Mouse (Mus musculus) hindbrain, embryonic 12.5 days (tissue): ENCODE results near the gene Actrt2. TPM values are rescaled to one million over a fixed set of nuclear protein-coding genes. Genes with fewer than 3 reads are reported as not detected.

Source experiments
- ATAC-seq: fragments of 200-750 bp; cut with Nextera tagmentation; 2 replicates; pipeline ENCODE4 v1.8.0; 2017; ENCODE audit warnings: moderate TSS enrichment; ENCODE audit not compliant: low FRiP score
- H3K27ac ChIP-seq: fragments of 300-500 bp; sonication (generic); 2 replicates; pipeline ENCODE4 v1.5.1; 2016; ENCODE audit warnings: mild to moderate bottlenecking
- H3K27me3 ChIP-seq: fragments of 300-500 bp; sonication (generic); 2 replicates; pipeline ENCODE4 v1.6.1; 2016; ENCODE audit warnings: mild to moderate bottlenecking
- H3K36me3 ChIP-seq: fragments of 300-500 bp; sonication (generic); 2 replicates; pipeline ENCODE4 v1.6.1; 2016; ENCODE audit warnings: mild to moderate bottlenecking
- H3K4me1 ChIP-seq: fragments of 300-500 bp; sonication (generic); 2 replicates; pipeline ENCODE4 v1.6.1; 2016
- H3K4me2 ChIP-seq: fragments of 300-500 bp; sonication (generic); replicated peaks from 2 replicates; pipeline ENCODE4 v1.6.1; 2016; ENCODE audit warnings: mild to moderate bottlenecking
- H3K4me3 ChIP-seq: fragments of 300-500 bp; sonication (generic); 2 replicates; pipeline ENCODE4 v1.5.1; 2016; ENCODE audit warnings: mild to moderate bottlenecking
- H3K9ac ChIP-seq: fragments of 300-500 bp; sonication (generic); 2 replicates; pipeline ENCODE4 v1.6.1; 2016; ENCODE audit warnings: mild to moderate bottlenecking, moderate library complexity
- H3K9me3 ChIP-seq: fragments of 300-500 bp; sonication (generic); replicated peaks from 2 replicates; pipeline ENCODE4 v1.6.1; 2016; ENCODE audit warnings: mild to moderate bottlenecking
- WGBS: fragments of 180-500 bp; shearing (Covaris S2); methylation state at CpG from one replicate; pipeline ENCODE4 v1.1.7; 2016; 5-methylcytosine and 5-hydroxymethylcytosine counted together
- polyA plus RNA-seq: library from polyadenylated mRNA; unstranded; fragments of >200 nt; fragmentation: Nextera tagmentation; extraction: Ambion mirVana; gene quantifications from 2 replicates; pipeline ENCODE4 v1.2.1, GENCODE M21; 2016

The Actrt2 gene
- polyA plus RNA-seq, 1 experiment from 2014 or later = not detected

DNA sequence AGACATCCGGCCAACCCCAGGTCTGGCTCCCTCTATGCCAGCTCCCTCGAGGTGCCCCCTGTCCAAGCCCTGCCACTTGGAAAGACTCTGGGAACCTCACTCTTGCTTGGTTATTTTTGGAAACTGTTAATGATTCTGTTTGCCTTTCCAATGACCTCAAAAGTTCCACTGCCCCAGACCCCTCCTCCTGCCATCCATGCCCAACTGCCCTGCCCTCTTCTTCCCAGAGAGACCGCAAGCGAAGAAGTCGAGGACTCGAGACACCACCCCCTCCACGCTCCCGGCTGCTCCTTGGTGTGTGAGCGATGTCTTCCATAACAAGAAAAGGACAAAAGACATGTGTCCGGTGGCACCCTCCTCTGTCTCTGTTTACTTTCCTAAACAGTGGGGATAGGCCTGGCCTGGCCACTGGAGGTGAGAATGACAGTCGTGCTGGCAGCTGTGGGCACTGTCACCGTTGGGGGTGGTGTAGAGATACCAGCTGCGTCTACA is 33.3 kb upstream of the Actrt2 start:
- H3K9me3 ChIP-seq = no peaks in the 10 kb centered on the region
- WGBS = 90% methylated on average over 13 of the region's 13 CpGs
- no peaks in the 10 kb centered on the region for H3K36me3 ChIP-seq
- H3K4me3 ChIP-seq = no peak overlapping the region
- peaks cover 21% of the 10 kb centered on the region for H3K4me1 ChIP-seq
- H3K9ac ChIP-seq = no peak overlapping the region
- no peaks in the 10 kb centered on the region for H3K27me3 ChIP-seq
- ATAC-seq = no peak
- H3K27ac ChIP-seq = no peak overlapping the region
- no peak overlapping the region for H3K4me2 ChIP-seq

DNA sequence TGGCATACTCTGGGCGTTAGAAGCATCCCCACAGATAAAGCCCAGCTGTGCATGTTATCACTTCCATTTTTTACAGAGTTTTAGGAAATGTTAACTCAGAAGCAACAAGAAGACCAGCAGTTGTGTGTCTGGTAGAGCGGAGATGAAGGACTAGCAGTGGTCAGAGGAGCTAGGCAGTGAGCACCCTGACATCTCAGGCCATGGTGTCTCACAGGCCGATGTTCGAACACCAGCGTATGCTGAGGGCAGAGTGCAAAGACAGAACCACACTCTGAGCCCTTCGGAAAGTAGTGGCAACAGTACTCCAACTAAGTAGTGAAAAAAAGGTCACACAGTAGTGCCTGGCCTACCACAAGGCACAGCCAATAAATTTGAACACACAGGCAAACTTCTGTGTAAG is 32.8 kb upstream of the Actrt2 start:
- ATAC-seq = no peak
- WGBS = 92% methylated on average over 6 of the region's 6 CpGs
- Histone ChIP-seq H3K4me2 (no peak overlapping the region), H3K4me1 (peaks cover 21% of the 10 kb centered on the region), H3K27me3 (no peaks in the 10 kb centered on the region), H3K9ac (no peak overlapping the region), H3K4me3 (no peak overlapping the region), H3K27ac (no peak overlapping the region), H3K9me3 (no peaks in the 10 kb centered on the region), H3K36me3 (no peaks in the 10 kb centered on the region)

DNA sequence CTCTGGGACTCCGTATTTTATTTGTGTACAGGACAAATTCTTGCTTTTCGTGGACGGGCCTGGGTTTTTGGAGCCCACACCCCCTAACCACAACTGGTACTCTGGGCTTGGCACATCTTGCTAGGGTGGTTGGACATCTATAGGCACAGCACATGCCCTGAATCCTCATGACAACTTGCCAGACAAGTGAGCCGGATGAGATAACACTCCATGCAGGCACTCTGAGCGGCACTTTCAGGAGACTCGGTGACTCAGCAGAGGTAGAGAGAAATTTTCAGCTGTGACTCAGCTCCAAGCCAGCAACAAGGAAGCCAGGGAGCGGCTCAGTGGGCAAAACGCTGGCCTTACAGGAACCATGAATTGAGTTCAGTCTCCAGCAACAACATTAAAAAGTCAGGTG is 31.6 kb upstream of the Actrt2 start:
- 88% methylated on average over 8 of the region's 8 CpGs for WGBS

DNA sequence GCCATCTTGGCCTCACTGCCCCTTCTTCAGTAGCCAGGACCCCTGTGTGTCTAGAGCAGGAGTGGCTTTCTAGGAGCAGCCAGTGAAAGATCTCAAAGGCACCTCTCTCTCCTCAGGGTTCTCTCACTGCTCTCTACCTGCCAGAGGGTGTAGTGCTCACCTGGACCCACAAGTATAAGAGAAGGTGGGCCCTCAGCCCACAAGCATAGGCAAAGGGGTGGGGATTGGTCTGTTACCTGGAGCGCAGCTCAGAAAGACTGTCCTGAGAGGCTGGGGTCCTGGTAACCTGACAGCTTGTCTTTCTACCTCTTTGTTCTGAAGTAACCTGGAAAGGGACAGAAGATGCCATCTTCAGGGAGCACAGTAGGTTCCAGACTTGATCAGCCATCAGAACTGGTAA is 31.0 kb upstream of the Actrt2 start:
- Histone ChIP-seq H3K9ac (no peak overlapping the region), H3K9me3 (no peaks in the 10 kb centered on the region), H3K4me2 (no peak overlapping the region), H3K36me3 (no peaks in the 10 kb centered on the region), H3K27me3 (no peaks in the 10 kb centered on the region), H3K4me1 (peaks cover 23% of the 10 kb centered on the region), H3K27ac (no peak overlapping the region), H3K4me3 (no peak overlapping the region)
- WGBS = 100% methylated on average over 1 of the region's 1 CpGs
- no peak for ATAC-seq

More for the DNA sequence above, 31.6 kb upstream of the Actrt2 start:
- no peak overlapping the region for H3K27ac ChIP-seq
- H3K4me1 ChIP-seq = peaks cover 21% of the 10 kb centered on the region
- H3K9me3 ChIP-seq = no peaks in the 10 kb centered on the region
- no peaks in the 10 kb centered on the region for H3K27me3 ChIP-seq
- H3K9ac ChIP-seq = no peak overlapping the region
- H3K36me3 ChIP-seq = no peaks in the 10 kb centered on the region
- no peak overlapping the region for H3K4me2 ChIP-seq
- H3K4me3 ChIP-seq = no peak overlapping the region
- ATAC-seq = no peak

DNA sequence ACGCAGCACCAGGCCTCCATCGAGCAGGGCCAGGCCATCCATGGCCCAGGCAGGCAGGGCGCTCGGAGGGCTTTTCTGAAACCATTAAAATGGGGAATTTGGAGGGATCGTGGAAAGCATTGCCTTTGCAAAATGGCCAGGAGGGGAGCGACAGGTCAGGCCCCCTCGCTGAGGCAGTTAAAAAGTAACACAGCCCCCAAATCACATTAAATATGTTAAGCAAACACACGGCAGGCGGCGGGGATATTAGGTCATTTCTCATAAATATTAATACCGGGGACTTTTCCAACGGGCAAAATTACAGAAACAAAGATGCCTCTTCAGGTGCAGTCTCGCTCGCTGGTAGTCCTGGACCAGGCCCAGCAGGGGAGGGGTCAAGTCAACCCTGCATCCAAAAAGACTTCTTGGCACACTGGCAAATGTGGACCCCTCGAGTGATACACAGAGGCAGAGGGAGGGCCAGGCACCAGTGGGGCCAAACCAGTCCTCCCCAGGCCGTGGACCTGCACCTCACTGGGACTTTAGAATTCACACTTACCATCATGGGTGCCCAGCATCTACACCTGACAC is 30.4 kb upstream of the Actrt2 start:
- no peaks in the 10 kb centered on the region for H3K27me3 ChIP-seq
- no peak overlapping the region for H3K9ac ChIP-seq
- no peak overlapping the region for H3K4me3 ChIP-seq
- H3K9me3 ChIP-seq = no peaks in the 10 kb centered on the region
- 70% methylated on average over 16 of the region's 16 CpGs for WGBS
- H3K4me1 ChIP-seq = peaks cover 27% of the 10 kb centered on the region
- no peak overlapping the region for H3K27ac ChIP-seq
- ATAC-seq = no peak
- H3K36me3 ChIP-seq = no peaks in the 10 kb centered on the region
- H3K4me2 ChIP-seq = no peak overlapping the region

DNA sequence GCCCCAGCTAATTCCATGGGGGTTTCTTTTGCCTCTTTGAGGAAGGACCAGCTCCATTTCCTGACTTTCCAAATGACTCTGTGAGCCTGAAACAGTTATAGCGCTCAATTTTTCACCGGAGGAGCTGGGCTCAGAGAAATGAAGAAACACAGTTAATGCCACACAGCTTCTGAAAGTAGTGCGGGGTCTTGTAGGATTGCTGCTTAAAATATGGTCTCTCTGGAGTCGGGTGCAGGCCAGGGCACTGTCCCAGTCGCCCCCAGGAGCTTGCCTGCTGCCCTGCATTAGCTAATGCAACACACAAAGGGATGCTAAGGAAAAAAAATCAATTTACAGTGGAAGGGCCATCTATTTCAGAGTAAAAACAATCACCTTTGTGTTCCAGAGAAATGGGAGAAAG is 29.8 kb upstream of the Actrt2 start:
- Histone ChIP-seq H3K4me2 (no peak overlapping the region), H3K9me3 (no peaks in the 10 kb centered on the region), H3K27me3 (no peaks in the 10 kb centered on the region), H3K27ac (no peak overlapping the region), H3K4me1 (peaks cover 27% of the 10 kb centered on the region), H3K9ac (no peak overlapping the region), H3K36me3 (no peaks in the 10 kb centered on the region), H3K4me3 (no peak overlapping the region)
- no peak for ATAC-seq
- 75% methylated on average over 5 of the region's 5 CpGs for WGBS

DNA sequence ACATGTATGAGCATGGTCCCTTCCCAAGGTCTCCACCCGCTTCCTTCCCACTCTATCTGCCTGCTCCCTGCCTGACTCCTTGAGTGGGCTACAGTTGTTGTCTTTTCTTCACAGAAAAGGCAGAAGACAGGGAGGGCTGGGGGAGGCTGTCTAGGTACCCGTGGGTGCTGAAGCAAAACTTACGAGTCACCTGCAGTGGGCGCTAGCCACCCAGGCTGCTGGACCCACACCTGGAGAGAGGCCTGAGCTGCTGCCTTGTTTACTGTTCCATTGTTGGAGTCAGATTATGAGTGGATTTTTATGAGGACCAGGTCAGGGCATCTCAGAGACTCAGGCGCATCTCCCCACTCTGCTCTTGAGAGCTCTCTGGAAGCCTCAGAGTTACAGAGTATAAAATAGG is 28.9 kb upstream of the Actrt2 start:
- H3K4me3 ChIP-seq = no peak overlapping the region
- H3K27me3 ChIP-seq = no peaks in the 10 kb centered on the region
- peaks cover 27% of the 10 kb centered on the region for H3K4me1 ChIP-seq
- 75% methylated on average over 5 of the region's 5 CpGs for WGBS
- ATAC-seq = no peak
- H3K9me3 ChIP-seq = no peaks in the 10 kb centered on the region
- H3K9ac ChIP-seq = no peak overlapping the region
- H3K27ac ChIP-seq = no peak overlapping the region
- no peaks in the 10 kb centered on the region for H3K36me3 ChIP-seq
- no peak overlapping the region for H3K4me2 ChIP-seq

DNA sequence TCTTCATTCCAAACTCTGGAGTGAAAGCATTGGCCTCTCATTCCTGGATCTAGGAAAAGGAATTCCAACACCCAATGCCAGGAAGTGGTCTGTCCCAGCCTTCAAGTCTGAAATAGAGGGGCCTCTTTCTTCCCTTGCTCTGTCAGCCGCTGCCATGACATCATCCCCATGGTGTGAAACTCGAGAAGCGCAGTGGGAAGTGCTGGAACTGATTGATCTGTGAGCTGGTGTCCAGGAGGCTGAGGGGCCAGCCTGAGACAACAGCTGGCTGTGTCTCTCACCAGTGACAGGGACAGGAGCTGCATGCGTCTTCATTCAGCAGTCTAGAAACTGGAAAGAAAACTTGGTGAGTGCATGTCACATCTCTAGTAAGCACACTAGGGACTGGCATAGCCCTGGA is 28.5 kb upstream of the Actrt2 start:
- 32% methylated on average over 4 of the region's 4 CpGs for WGBS

DNA sequence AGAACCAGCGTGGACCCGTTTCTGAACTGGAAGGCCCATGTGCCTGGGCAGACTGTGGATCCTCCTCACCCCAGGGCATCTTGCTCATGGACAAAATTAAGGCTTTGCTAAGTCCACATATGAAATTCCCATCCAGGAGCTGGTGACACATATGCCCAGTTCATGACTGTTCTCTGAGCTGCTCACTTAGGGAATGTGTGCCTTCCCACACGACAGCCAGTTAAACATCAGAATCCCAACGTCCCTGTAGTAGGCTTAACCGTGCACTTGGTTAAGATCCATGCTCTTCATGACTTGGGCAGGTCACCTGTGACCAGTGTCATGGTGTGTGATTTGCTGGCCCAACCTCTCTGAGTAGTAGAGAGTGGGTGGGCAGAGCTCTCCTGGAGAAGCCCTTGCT is 26.7 kb upstream of the Actrt2 start:
- Histone ChIP-seq H3K4me3 (no peak overlapping the region), H3K36me3 (no peaks in the 10 kb centered on the region), H3K9me3 (no peaks in the 10 kb centered on the region), H3K27me3 (0 out of 2 replicates have a peak, but pooled peaks cover 4% of the 10 kb centered on the region), H3K4me1 (peaks cover 27% of the 10 kb centered on the region), H3K9ac (no peak overlapping the region), H3K27ac (no peak overlapping the region), H3K4me2 (no peak overlapping the region)
- WGBS = 89% methylated on average over 5 of the region's 5 CpGs
- ATAC-seq = no peak

More for the DNA sequence above, 28.5 kb upstream of the Actrt2 start:
- no peak overlapping the region for H3K9ac ChIP-seq
- no peaks in the 10 kb centered on the region for H3K36me3 ChIP-seq
- H3K4me2 ChIP-seq = no peak overlapping the region
- H3K9me3 ChIP-seq = no peaks in the 10 kb centered on the region
- H3K27ac ChIP-seq = no peak overlapping the region
- H3K27me3 ChIP-seq = no peaks in the 10 kb centered on the region
- H3K4me1 ChIP-seq = peaks cover 27% of the 10 kb centered on the region
- H3K4me3 ChIP-seq = no peak overlapping the region
- no peak for ATAC-seq

DNA sequence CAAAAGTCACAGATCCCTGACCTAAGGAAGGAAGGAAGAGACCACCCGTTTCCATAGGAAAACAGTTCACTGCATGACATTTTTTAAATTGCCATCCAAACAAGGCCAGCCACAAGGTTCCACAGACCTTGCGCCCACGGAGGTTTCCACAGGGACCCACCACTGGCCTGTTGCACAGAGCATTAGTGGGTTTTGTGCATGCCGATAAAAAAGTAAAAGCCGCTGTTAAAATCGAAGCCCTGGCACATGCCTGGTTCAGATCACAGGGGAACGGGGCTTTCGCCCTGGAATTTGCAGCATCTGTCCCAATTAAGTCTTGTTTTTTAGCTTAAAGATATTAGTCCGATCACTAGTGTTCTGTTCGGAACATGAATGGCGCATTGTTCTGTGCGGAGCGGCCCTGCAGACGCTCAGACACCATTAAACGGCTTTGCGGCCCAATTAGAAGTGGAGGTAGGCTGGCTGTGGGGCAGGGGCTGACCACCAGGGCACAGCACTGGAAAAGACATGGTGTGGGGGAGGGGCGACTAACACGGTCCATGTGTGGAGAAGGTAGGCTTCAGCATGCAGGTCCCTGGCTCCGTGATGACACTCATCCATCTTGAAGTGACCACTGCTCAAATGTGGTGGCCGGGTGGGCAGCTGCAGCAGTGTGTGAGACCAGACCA is 25.8 kb upstream of the Actrt2 start:
- no peak overlapping the region for H3K4me2 ChIP-seq
- WGBS = 66% methylated on average over 20 of the region's 20 CpGs
- no peak overlapping the region for H3K9ac ChIP-seq
- no peaks in the 10 kb centered on the region for H3K9me3 ChIP-seq
- no peak overlapping the region for H3K27ac ChIP-seq
- H3K27me3 ChIP-seq = 0 out of 2 replicates have a peak, but pooled peaks cover 5% of the 10 kb centered on the region
- no peak for ATAC-seq
- H3K4me1 ChIP-seq = peaks cover 27% of the 10 kb centered on the region
- no peaks in the 10 kb centered on the region for H3K36me3 ChIP-seq
- no peak overlapping the region for H3K4me3 ChIP-seq

DNA sequence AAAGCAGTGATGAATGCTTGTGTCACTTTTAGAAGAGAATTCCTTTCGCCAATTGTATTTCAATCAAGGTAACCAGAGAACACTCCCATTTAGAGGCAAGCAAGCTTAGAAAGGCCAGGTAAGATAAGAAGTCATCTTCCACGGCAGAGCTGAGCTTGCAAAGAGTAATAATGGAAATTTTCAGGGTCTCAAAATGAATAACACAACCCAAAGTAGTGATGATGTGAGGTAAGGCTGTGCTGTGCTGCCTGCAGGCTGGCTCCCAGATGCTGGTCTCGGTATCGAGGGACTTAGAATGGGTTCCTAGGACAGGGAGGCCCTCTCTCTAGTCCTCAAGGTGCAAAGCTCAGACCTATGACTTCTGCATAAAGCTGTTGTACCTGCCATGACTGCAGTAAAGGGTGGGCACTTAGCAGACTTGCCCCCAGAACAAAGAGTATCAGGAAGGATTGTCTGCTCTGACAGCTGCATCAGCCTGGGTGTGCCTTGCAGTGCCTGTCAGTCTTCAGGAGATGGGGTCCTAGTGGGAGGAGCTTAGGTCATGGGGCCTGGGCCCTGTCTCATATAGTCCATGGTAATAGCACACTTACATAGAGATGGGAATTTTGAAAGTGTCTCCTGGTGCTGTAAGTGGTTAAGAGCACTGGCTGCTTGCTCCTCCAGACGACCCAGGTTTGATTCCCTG is 15.5 kb upstream of the Actrt2 start:
- no peak overlapping the region for H3K9ac ChIP-seq
- no peak overlapping the region for H3K4me2 ChIP-seq
- H3K4me3 ChIP-seq = no peak overlapping the region
- H3K4me1 ChIP-seq = no peaks in the 10 kb centered on the region
- no peak overlapping the region for H3K27ac ChIP-seq
- peaks cover 17% of the 10 kb centered on the region for H3K27me3 ChIP-seq
- H3K36me3 ChIP-seq = no peaks in the 10 kb centered on the region
- H3K9me3 ChIP-seq = no peaks in the 10 kb centered on the region
- WGBS = 83% methylated on average over 5 of the region's 5 CpGs
- ATAC-seq = no peak

DNA sequence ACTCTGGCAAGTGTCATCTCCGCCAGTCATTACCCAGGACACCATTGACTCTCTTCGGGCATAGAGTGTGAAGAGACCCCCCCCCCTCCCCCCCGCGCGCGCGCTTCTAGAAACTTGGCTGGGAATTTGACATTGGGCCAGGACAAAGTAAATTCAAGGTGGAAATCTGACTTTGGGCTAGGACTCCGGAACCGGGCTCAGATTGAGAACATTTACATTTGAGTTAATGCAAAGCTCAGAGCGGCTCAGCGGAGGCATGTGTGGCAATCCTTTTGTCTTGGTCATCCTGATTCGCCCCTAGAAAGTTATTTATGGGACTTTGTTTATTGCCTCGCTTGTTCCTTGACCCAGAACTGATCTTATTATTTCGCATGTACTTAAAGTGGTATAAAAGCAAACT is 14.6 kb upstream of the Actrt2 start:
- Histone ChIP-seq H3K4me1 (no peaks in the 10 kb centered on the region), H3K4me2 (no peak overlapping the region), H3K9me3 (no peaks in the 10 kb centered on the region), H3K36me3 (no peaks in the 10 kb centered on the region), H3K27ac (no peak overlapping the region), H3K9ac (no peak overlapping the region), H3K27me3 (peaks cover 18% of the 10 kb centered on the region), H3K4me3 (no peak overlapping the region)
- WGBS = 48% methylated on average over 14 of the region's 14 CpGs
- no peak for ATAC-seq
